Mouse (Mus musculus) intestine, embryonic 16.5 days (tissue): ENCODE results near the gene Rab22a. TPM values are rescaled to one million over a fixed set of nuclear protein-coding genes. Genes with fewer than 3 reads are reported as not detected.

Experiments used
- ATAC-seq: fragments of 200-750 bp; cut with Nextera tagmentation; 2 replicates; pipeline ENCODE4 v1.8.0; 2017; ENCODE audit warnings: moderate TSS enrichment, moderate library complexity
- H3K27ac ChIP-seq: fragments of 300-500 bp; sonication (generic); 2 replicates; pipeline ENCODE4 v1.5.1; 2014; ENCODE audit warnings: mild to moderate bottlenecking, low read length
- H3K27me3 ChIP-seq: fragments of 300-500 bp; sonication (generic); replicated peaks from 2 replicates; pipeline ENCODE4 v1.6.1; 2014; ENCODE audit warnings: low read length, control low read depth, mixed read lengths; ENCODE audit not compliant: control insufficient read depth, insufficient read depth
- H3K36me3 ChIP-seq: fragments of 300-500 bp; sonication (generic); 2 replicates; pipeline ENCODE4 v1.6.1; 2014; ENCODE audit warnings: low read length, control low read depth; ENCODE audit not compliant: control insufficient read depth, insufficient read depth
- H3K4me1 ChIP-seq: fragments of 300-500 bp; sonication (generic); 2 replicates; pipeline ENCODE4 v1.6.1; 2014; ENCODE audit warnings: low read length, control low read depth, mixed read lengths; ENCODE audit not compliant: control insufficient read depth, insufficient read depth
- H3K4me2 ChIP-seq: fragments of 300-500 bp; sonication (generic); 2 replicates; pipeline ENCODE4 v1.6.1; 2014; ENCODE audit warnings: low read depth, low read length, control low read depth
- H3K4me3 ChIP-seq: fragments of 300-500 bp; sonication (generic); 2 replicates; pipeline ENCODE4 v1.5.1; 2014; ENCODE audit warnings: mild to moderate bottlenecking, low read length
- H3K9ac ChIP-seq: fragments of 300-500 bp; sonication (generic); 2 replicates; pipeline ENCODE4 v1.6.1; 2014; ENCODE audit warnings: low read depth, low read length
- H3K9me3 ChIP-seq: fragments of 300-500 bp; sonication (generic); 2 replicates; pipeline ENCODE4 v1.6.1; 2016; ENCODE audit warnings: low read length, control low read depth; ENCODE audit not compliant: control insufficient read depth
- WGBS: fragments of 180-500 bp; shearing (Covaris S2); extraction: QIAGEN DNeasy Blood & Tissue Kit; methylation state at CpG from one replicate; pipeline ENCODE4 v1.1.7; 2014; 5-methylcytosine and 5-hydroxymethylcytosine counted together
- polyA plus RNA-seq: library from polyadenylated mRNA; unstranded; fragments of >200 nt; fragmentation: Nextera tagmentation; extraction: Ambion mirVana; gene quantifications from 2 replicates; pipeline ENCODE4 v1.2.1, GENCODE M21; 2015

The Rab22a gene
- polyA plus RNA-seq, 1 experiment from 2014 or later, result 31.2 TPM

DNA sequence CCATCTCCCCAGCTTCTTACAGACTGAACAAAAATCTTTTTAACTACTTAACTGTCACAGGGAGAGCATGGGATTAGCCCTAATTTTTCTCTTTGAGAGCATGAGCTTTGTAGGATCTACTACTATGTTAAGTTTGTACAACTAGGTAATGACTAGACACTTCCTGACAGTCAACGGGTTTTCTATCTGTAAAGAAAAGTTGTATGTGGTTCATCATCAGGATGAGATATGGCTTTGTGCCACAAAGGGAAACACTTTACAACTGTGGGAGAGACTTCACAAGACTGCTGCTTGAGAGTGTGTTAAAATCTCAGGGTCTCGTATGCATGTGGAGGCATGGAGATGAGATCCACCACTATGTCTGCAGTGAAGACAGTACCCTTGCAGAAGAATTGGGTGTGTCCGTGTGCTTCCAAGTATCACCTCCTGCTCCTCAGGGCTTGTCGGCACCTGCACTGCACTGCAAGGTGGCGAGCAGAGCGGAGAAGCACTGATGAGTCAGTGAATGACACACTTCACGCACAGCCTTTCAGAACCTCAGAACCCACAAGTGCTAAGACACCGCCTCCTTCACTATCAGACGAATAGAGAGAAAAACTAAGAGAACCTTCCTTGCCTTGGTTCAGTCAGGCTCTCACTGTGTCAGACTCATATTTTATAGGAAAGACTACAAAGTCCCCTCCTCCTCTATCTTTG lies 2.8 kb downstream of the Rab22a start:
- no peak overlapping the region for H3K4me2 ChIP-seq
- no peak overlapping the region for H3K27ac ChIP-seq

DNA sequence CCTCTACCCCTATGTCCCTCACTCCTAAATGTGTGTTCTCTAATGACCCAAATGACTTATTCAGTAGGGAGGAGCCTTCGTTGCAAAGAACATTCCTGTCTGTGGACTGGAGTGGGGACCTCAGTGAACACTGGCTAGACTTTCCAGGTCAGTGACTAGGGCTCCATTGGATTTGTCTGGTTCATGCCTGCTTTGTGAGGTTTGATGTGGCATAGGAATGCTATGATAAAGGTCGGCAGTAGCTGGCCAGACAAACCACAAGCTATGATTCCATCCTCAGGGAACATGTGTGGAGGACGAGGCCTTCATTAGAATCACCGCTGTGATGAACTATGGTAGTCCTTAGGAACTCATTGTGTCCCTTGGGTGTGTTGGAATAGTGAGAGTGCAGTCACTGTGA lies 5.2 kb downstream of the Rab22a start:
- Histone ChIP-seq H3K36me3 (no peaks in the 10 kb centered on the region), H3K27ac (no peak overlapping the region), H3K4me2 (no peak overlapping the region), H3K27me3 (no peaks in the 10 kb centered on the region), H3K9me3 (no peaks in the 10 kb centered on the region), H3K9ac (no peak overlapping the region), H3K4me1 (peaks cover 7% of the 10 kb centered on the region), H3K4me3 (no peak overlapping the region)
- WGBS, result 91% methylated on average over 4 of the region's 4 CpGs
- ATAC-seq, result no peak

More for the DNA sequence above, 2.8 kb downstream of the Rab22a start:
- H3K4me3 ChIP-seq, result no peak overlapping the region
- H3K36me3 ChIP-seq, result no peaks in the 10 kb centered on the region
- H3K9ac ChIP-seq, result no peak overlapping the region
- H3K9me3 ChIP-seq, result no peaks in the 10 kb centered on the region
- no peaks in the 10 kb centered on the region for H3K27me3 ChIP-seq
- ATAC-seq, result no peak
- peaks cover 22% of the 10 kb centered on the region for H3K4me1 ChIP-seq
- 91% methylated on average over 9 of the region's 9 CpGs for WGBS

DNA sequence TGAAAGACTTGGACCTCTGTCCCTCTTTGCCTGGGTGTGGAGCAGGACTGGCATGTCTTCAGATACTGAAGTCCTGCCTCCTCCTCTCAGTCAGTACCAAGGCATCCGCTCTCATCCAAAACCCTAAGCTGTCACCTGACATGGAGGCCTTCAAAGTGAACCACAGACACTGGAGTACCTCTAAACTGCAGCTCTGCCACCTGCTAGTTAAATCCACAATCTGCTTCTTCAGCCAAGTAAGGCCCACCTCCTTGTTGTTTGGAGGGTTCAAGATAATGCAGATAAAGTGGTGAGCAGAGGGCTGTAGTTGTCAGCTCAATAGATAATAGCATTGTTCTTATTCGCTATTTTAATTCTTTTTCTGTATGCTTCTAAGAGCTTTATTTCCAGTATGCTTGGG lies 5.7 kb downstream of the Rab22a start:
- WGBS, result 90% methylated on average over 2 of the region's 2 CpGs
- no peak overlapping the region for H3K27ac ChIP-seq
- H3K9me3 ChIP-seq, result no peaks in the 10 kb centered on the region
- H3K36me3 ChIP-seq, result no peaks in the 10 kb centered on the region
- H3K27me3 ChIP-seq, result no peaks in the 10 kb centered on the region
- H3K9ac ChIP-seq, result no peak overlapping the region
- H3K4me2 ChIP-seq, result no peak overlapping the region
- H3K4me3 ChIP-seq, result no peak overlapping the region
- H3K4me1 ChIP-seq, result peaks cover 7% of the 10 kb centered on the region
- no peak for ATAC-seq

DNA sequence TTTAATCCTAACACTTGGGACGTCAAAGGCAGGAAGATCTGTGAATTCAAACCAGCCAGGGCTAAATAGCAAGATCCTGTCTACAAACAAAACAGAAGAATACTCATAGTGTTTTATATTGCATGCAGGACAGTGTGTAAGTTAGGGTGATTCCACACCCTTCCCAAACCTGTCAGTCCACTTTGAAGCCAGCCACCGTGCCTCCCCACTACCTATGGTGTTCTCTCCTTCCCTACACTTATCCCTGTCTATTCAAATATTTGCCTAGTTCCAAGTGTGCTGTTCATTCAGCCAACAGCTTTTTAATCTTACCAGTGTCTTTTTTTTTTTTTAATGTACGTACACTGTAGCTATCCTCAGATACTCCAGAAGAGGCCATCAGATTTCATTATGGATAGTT lies 7.3 kb downstream of the Rab22a start:
- Histone ChIP-seq H3K4me2 (no peak overlapping the region), H3K4me3 (no peak overlapping the region), H3K9ac (no peak overlapping the region), H3K9me3 (no peaks in the 10 kb centered on the region), H3K27me3 (no peaks in the 10 kb centered on the region), H3K4me1 (no peaks in the 10 kb centered on the region; the same call in 1 of the 2 replicates), H3K27ac (no peak overlapping the region), H3K36me3 (no peaks in the 10 kb centered on the region)
- 65% methylated on average over 3 of the region's 3 CpGs for WGBS
- ATAC-seq, result no peak

DNA sequence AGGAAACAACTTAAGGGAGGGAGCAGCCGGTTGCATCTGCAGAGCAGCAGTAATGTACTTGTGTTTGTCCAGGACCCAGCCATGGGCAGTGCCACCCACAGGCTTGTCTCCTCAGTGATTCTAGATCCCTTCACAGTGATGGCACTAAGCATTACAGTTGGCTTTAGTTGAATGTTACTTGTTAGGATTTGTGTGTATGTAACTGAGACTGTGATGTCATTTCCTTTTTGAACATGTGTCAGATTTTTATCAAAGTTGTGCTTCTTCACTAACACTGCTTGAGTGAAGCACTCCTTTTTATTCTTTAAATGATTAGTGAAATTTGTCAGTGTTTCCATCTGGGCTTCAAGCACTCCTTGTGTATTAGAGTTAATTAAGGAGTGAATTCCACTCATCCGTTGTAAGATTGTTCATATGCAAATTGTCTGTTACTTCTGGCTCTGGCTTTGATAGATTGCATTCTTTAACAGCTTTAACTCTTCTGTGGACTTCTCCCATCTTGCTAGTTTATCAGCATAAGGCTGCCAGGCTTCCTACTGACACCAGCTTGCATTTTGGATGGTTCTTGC lies 12.9 kb downstream of the Rab22a start:
- Histone ChIP-seq H3K36me3 (peaks cover 3% of the 10 kb centered on the region; the same call in 1 of the 2 replicates), H3K4me2 (no peak overlapping the region), H3K27me3 (no peaks in the 10 kb centered on the region), H3K27ac (no peak overlapping the region), H3K9ac (no peak overlapping the region), H3K4me1 (no peaks in the 10 kb centered on the region; the same call in 1 of the 2 replicates), H3K4me3 (no peak overlapping the region), H3K9me3 (no peaks in the 10 kb centered on the region)
- 84% methylated on average over 2 of the region's 2 CpGs for WGBS
- ATAC-seq, result no peak

DNA sequence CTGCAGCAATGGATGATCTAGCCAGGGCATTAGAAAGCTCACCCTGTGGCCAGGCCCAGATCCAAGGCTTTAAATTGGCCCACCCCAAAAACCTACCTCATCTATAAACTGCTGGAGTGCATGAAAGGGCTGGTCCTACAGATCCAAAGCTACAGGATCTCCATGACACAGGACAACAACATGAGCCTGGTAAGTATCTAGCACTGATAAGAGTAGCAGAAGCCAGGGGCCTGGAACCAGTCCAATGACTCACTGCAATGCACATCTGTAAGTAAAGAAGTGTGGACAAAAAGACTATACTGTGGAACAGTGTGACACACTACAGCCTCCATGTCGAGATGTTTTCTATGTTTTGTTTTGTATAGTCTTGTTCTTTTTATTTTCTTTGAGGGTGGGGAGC lies 13.9 kb downstream of the Rab22a start:
- H3K36me3 ChIP-seq, result peaks cover 3% of the 10 kb centered on the region; the same call in 1 of the 2 replicates
- H3K9ac ChIP-seq, result no peak overlapping the region
- H3K27ac ChIP-seq, result no peak overlapping the region
- H3K9me3 ChIP-seq, result no peaks in the 10 kb centered on the region
- H3K27me3 ChIP-seq, result no peaks in the 10 kb centered on the region
- ATAC-seq, result 0 out of 2 replicates have a peak, but pooled peaks have one; percentile 21
- WGBS, result 82% methylated on average over 1 of the region's 1 CpGs
- no peak overlapping the region for H3K4me3 ChIP-seq
- H3K4me2 ChIP-seq, result no peak overlapping the region
- H3K4me1 ChIP-seq, result peaks cover 2% of the 10 kb centered on the region; the same call in 1 of the 2 replicates

DNA sequence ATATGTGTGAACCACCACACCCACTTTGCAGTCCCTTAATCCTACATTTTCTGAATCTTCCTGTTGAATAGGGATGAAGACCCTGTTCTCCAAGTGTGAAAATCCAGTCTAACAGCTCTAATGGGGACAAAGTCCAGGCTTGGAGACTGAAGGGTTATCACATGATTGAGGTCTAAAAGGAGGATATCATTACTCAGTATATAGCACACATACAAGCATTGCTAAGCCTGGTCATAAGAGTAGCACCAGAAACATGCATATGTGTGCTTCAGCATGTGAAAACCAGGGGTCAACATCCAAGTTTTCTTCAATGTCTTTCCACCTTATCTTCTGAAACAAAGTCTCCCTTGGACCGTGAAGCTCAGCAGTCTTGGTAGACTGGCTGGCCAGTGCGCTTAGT lies 19.0 kb downstream of the Rab22a start:
- H3K4me3 ChIP-seq, result no peak overlapping the region
- peaks cover 3% of the 10 kb centered on the region; the same call in 1 of the 2 replicates for H3K36me3 ChIP-seq
- peak; percentile 80 for ATAC-seq
- 90% methylated on average over 2 of the region's 2 CpGs for WGBS
- H3K9ac ChIP-seq, result no peak overlapping the region
- H3K27me3 ChIP-seq, result no peaks in the 10 kb centered on the region
- H3K4me2 ChIP-seq, result no peak overlapping the region
- no peaks in the 10 kb centered on the region for H3K9me3 ChIP-seq
- H3K27ac ChIP-seq, result peak overlapping the region; percentile 43; the same call in 1 of the 2 replicates
- peaks cover 18% of the 10 kb centered on the region for H3K4me1 ChIP-seq

DNA sequence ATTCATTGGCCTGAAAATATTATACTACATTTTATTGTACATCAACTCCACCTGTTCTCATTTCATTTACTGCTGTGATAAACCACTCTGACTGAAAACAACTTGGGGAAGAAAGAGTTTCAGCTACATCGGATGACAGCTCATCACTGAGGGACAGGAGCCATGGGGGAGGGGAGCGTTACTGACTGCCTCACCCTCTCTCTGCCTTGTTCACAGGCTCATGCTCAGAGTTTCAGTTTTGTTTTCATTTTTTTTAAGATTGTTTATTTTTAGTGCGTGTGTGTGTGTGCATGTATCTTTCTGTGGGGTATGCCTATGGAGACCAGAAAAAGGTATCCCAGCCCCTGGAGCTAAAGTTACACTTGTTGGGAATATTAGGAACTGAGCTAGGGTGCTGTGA lies 19.7 kb downstream of the Rab22a start:
- ATAC-seq, result no peak
- 56% methylated on average over 3 of the region's 3 CpGs for WGBS
- no peak overlapping the region for H3K4me3 ChIP-seq

DNA sequence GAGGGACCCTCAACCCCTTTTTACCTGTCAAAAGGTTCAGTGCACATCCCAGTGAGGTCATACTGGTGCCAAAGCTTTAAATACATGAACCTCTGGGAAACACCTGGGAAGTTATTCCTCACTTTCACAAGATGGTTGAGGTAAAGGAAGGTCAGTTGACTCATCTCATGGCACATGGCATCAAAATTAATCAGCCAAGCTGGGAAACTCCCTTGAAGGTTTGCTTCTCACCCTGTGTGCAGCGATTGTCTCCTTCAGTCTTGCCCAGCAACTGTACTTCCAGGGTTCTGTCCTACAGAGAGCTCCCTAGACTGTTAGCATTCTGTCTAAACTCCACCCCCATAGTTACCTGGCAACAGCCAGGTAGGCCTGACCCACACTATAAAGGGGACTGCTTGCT lies 20.6 kb downstream of the Rab22a start:
- no peak for ATAC-seq
- Histone ChIP-seq H3K4me3 (no peak overlapping the region), H3K27ac (no peak overlapping the region), H3K36me3 (peaks cover 3% of the 10 kb centered on the region; the same call in 1 of the 2 replicates), H3K9me3 (no peaks in the 10 kb centered on the region), H3K4me2 (no peak overlapping the region), H3K4me1 (peaks cover 18% of the 10 kb centered on the region), H3K27me3 (no peaks in the 10 kb centered on the region), H3K9ac (no peak overlapping the region)
- 78% methylated on average over 1 of the region's 1 CpGs for WGBS

More for the DNA sequence above, 19.7 kb downstream of the Rab22a start:
- Histone ChIP-seq H3K9ac (no peak overlapping the region), H3K9me3 (no peaks in the 10 kb centered on the region), H3K27ac (no peak overlapping the region), H3K36me3 (peaks cover 3% of the 10 kb centered on the region; the same call in 1 of the 2 replicates), H3K27me3 (no peaks in the 10 kb centered on the region), H3K4me1 (peaks cover 18% of the 10 kb centered on the region), H3K4me2 (no peak overlapping the region)
